Mouse (Mus musculus): Measurements from ENCODE around the gene Arhgap9.

- TF ChIP-seq POLR2A (IDR thresholded peaks at IDR 0.05; ENCODE audit: low read depth, low read length) = peak; percentile 100
- TF ChIP-seq RAD21 (IDR thresholded peaks at IDR 0.05; ENCODE audit: low read depth, low read length) = no peak
- peak; percentile 82 for TF ChIP-seq MAX (IDR thresholded peaks at IDR 0.05; ENCODE audit: low read length)
- TF ChIP-seq RCOR1 (conservative IDR thresholded peaks at IDR 0.05; ENCODE audit: low read depth, low read length) = no peak; the same call in 1 of the 2 replicates
- no peak for TF ChIP-seq CTCF (conservative IDR thresholded peaks at IDR 0.05 in 1 of 2, IDR thresholded peaks at IDR 0.05 in 1 of 2; ENCODE audit: low read depth in 2 of 2, low read length in 2 of 2)
- no peak; the same call in 1 of the 2 replicates for TF ChIP-seq CHD1 (IDR thresholded peaks at IDR 0.05; ENCODE audit: low read depth, low read length)
- peak; percentile 87 for TF ChIP-seq SIN3A (IDR thresholded peaks at IDR 0.05; ENCODE audit: low read length)
- TF ChIP-seq MEF2A (IDR thresholded peaks at IDR 0.05; ENCODE audit: borderline replicate concordance, low read depth, low read length) = peak; percentile 76
Observed at GRCm38 (mm10) chr10:127290307-127290929, 31.3 kb upstream of the Arhgap9 start.

Measured in CH12.LX (cell line).